Mouse (Mus musculus) gastrocnemius, postnatal 25 days (tissue): ENCODE measurements around the gene Tnks2. TPM values are rescaled to one million over a fixed set of nuclear protein-coding genes. Genes with fewer than 3 reads are reported as not detected.

Experiments
- DNase-seq: peaks from one replicate; pipeline ENCODE4 v3.0.0; 2022
- total RNA-seq, 2 experiments: library from RNA; stranded (reverse); gene quantifications; 1 replicate in 1 of 2; 2 replicates in 1 of 2; pipeline ENCODE4 v1.2.3; 2021

Gene Tnks2
- total RNA-seq, 2 experiments from 2014 or later: 119 to 131 TPM

DNA sequence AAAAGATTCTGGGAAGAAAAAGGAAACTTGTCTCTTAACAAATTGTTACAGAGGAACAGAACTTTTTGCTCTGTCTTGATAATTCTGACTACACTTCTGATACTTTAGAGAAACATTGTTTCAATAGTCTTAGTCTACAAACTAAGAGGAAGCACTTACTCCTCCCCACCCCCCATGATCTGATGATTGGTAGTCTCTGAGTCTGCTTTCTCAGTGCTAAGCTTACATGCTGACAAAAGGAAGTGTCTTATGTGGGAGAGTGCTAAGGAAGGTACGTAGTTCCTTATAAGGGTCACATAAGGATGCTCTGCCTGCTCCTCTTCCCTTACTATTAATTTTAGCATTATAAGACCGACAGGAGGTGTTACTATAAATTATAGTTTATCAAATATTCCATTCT lies 98.6 kb downstream of the Tnks2 start:
- no peak for DNase-seq

DNA sequence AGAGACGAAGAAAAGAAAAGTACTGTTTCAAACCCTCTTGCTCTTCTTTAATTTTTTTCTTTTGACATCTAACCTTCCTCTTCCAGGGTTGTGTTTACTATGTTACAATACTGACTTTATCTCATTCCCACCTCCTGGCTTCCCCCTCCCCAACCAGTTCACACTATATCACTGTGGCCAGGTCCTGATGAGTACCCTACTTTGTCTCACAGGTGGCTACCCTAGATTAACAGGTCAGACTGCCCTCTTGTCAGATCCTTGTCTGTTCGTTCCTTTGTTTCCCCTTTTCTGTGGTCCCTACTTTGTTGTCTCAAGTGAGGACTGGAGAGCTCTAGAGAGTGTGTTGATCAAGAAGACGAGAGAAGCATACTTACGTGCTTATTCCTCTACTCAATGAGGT lies 102.3 kb downstream of the Tnks2 start:
- DNase-seq: no peak

DNA sequence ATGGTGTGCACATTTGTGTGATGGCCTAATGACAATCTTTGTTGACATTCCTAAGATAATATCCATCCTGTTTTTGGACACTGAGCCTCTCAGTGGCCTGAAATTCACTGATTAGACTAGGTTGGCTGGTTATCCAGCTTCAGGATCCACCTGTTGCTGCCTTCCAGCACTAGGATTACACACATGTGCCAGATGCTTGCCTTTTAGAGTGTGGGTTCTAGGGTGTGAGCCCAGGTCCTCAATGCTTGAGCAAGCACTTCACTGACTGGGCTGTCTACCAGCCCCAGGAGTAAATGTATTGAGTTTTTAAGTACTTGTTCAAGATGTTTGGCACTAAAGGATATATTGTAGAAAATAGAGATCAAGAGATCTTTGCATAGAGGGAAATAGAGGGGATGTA lies 104.0 kb downstream of the Tnks2 start:
- no peak for DNase-seq

DNA sequence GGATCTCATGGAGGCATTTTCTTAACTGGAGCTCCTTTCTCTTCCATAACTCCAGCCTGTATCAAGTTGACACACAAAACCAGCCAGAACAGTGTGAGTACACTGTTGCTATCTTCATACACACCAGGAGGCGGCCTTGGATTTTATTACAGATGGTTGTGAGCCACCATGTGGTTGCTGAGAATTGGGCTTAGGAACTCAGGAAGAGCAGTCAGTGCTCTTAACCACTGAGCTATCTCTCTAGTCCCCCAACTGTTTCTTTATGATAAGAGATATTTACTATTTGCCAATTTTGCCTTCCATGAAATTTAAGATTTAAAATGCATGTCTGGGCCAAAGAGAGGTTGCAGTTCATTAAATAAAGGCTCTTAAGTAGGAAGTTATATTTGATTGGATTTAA lies 106.0 kb downstream of the Tnks2 start:
- DNase-seq: no peak

Other genes starting within 250 kb of the Tnks2 start
- 100 to 1,000 TPM; 219 to 491 TPM for gene Ppp1r3c, start 97.6 kb upstream of the Tnks2 start, total RNA-seq
- 1 to 10 TPM in 1 of 2 experiments, under 1 TPM in 1; 0.94 to 1.4 TPM for gene Fgfbp3, start 85.4 kb downstream of the Tnks2 start, total RNA-seq
- 1 to 10 TPM; 6.1 to 8.8 TPM for gene Btaf1, start 91.8 kb downstream of the Tnks2 start, total RNA-seq